Mouse (Mus musculus) limb, embryonic 14.5 days (tissue): Measurements from ENCODE around the gene Dusp10. TPM values are rescaled to one million over a fixed set of nuclear protein-coding genes. Genes with fewer than 3 reads are reported as not detected.

Source experiments
- ATAC-seq: fragments of 200-750 bp; cut with Nextera tagmentation; 2 replicates; pipeline ENCODE4 v1.8.0; 2017; ENCODE audit warnings: low read depth, moderate number of reproducible peaks, moderate TSS enrichment; ENCODE audit not compliant: low FRiP score
- DNase-seq: peaks from one replicate; pipeline ENCODE4 v3.0.0-alpha.2; 2015; ENCODE audit warnings: low spot score
- H3K27ac ChIP-seq: fragments of 300-500 bp; sonication (generic); replicated peaks from 2 replicates; pipeline ENCODE4 v1.5.1; 2014; ENCODE audit warnings: low read depth, mild to moderate bottlenecking, low read length, moderate library complexity, mixed read lengths
- H3K27me3 ChIP-seq: fragments of 300-500 bp; sonication (generic); 2 replicates; pipeline ENCODE4 v1.6.1; 2014; ENCODE audit warnings: low read length, mixed read lengths; ENCODE audit not compliant: control insufficient read depth, insufficient read depth
- H3K36me3 ChIP-seq: fragments of 300-500 bp; sonication (generic); 2 replicates; pipeline ENCODE4 v1.6.1; 2014; ENCODE audit warnings: mild to moderate bottlenecking, low read length, moderate library complexity, mixed read lengths; ENCODE audit not compliant: control insufficient read depth, insufficient read depth
- H3K4me1 ChIP-seq: fragments of 300-500 bp; sonication (generic); 2 replicates; pipeline ENCODE4 v1.6.1; 2014; ENCODE audit warnings: antibody characterized with exemption, low read length, mixed read lengths; ENCODE audit not compliant: control insufficient read depth, insufficient read depth
- H3K4me2 ChIP-seq: fragments of 300-500 bp; sonication (generic); replicated peaks from 2 replicates; pipeline ENCODE4 v1.6.1; 2014; ENCODE audit warnings: low read depth, mild to moderate bottlenecking, low read length, moderate library complexity; ENCODE audit not compliant: severe bottlenecking
- H3K4me3 ChIP-seq: fragments of 300-500 bp; sonication (generic); replicated peaks from 2 replicates; pipeline ENCODE4 v1.5.1; 2014; ENCODE audit warnings: low read length
- H3K9ac ChIP-seq: fragments of 300-500 bp; sonication (generic); 2 replicates; pipeline ENCODE4 v1.6.1; 2014; ENCODE audit warnings: mild to moderate bottlenecking, low read depth, low read length, moderate library complexity; ENCODE audit not compliant: severe bottlenecking
- H3K9me3 ChIP-seq: fragments of 300-500 bp; sonication (generic); 2 replicates; pipeline ENCODE4 v1.6.1; 2016; ENCODE audit warnings: low read length; ENCODE audit not compliant: control insufficient read depth
- POLR2A ChIP-seq: fragments of 200-500 bp; IDR thresholded peaks from 2 replicates; pipeline ENCODE4 v1.8.0; 2012; ENCODE audit warnings: inconsistent platforms, mild to moderate bottlenecking, moderate library complexity, borderline replicate concordance; ENCODE audit not compliant: insufficient read depth, insufficient read length; ENCODE audit errors: extremely low read depth
- WGBS: fragments of 180-500 bp; shearing (Covaris S2); extraction: QIAGEN DNeasy Blood & Tissue Kit; methylation state at CpG from one replicate; pipeline ENCODE4 v1.1.7; 2014; 5-methylcytosine and 5-hydroxymethylcytosine counted together
- polyA plus RNA-seq, 2 experiments: library from polyadenylated mRNA; depleted of rRNA in 1 of 2; stranded (reverse) in 1 of 2; unstranded in 1 of 2; fragments of >200 nt; fragmentation: Nextera tagmentation in 1 of 2; extraction: Ambion mirVana in 1 of 2; gene quantifications; 2 replicates each; pipeline versions ENCODE4 v1.2.1 to v1.2.3; 2012 to 2014

The Dusp10 gene
- polyA plus RNA-seq, 2 experiments = 16.7 to 22.1 TPM

DNA sequence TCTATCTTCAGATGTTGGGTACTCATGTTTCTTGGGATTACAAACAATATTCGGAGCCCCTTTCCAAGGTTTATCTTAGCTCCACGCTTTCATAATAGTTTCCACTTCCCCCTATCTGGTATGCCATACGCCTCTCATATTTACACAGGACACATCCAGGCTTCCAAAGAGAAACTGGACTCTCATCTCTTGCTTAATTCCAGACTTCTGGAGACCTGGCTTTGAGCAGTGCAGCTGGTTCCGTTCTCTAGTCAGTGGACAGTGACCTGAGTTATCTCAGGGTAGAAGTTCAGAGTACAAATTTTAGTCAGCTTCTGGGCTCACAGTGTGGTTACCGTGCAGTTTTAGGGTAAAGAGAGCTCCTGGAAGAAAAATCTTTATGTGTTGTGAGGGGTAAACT lies 87.3 kb downstream of the Dusp10 start:
- TF ChIP-seq POLR2A = no peak
- no peak overlapping the region for H3K9ac ChIP-seq
- no peak for ATAC-seq
- H3K4me3 ChIP-seq = no peak overlapping the region
- H3K4me1 ChIP-seq = no peaks in the 10 kb centered on the region
- DNase-seq = no peak
- no peak overlapping the region for H3K4me2 ChIP-seq
- H3K9me3 ChIP-seq = no peaks in the 10 kb centered on the region
- H3K36me3 ChIP-seq = no peaks in the 10 kb centered on the region
- WGBS = 89% methylated on average over 5 of the region's 5 CpGs
- no peaks in the 10 kb centered on the region for H3K27me3 ChIP-seq
- no peak overlapping the region for H3K27ac ChIP-seq

DNA sequence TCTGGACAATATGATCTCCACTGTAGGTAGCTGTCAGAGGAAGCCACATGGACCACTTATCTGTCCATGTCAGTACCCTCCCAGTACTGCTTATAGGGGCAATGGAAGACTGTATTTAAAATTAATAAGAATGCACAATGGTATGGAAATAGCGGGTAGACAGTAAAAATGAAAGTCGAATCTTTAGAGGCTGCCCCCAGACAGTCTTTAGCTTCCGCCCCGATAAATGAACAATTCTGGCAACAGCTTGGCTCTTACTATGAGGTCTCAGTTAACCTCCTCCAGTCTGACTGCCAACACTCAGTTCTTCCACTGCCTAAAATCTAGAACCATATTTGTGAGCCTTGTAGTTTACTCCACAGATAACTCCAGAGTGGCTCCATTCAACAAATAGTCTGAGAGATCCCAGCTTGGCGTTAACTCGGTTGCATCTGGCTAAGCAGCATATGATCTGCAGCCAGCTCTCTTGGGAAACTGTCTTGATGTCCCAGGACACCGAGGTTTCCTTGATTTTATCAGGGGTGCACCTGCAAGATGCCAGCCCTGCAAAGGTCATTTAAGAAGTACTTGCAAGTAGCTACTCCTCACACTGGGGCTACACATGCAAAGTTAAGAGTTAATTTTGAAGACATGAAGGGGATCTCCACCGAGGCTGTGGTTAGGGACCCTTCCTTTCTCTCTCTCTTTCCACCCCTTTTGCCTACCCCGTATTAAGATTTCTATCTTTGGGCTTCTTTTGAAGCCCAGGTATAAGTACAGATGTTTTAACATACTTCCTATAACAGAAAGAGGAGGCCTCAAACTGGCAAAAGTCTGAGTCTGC lies 88.0 kb downstream of the Dusp10 start:
- Histone ChIP-seq H3K9me3 (no peaks in the 10 kb centered on the region), H3K4me1 (no peaks in the 10 kb centered on the region), H3K27me3 (no peaks in the 10 kb centered on the region), H3K36me3 (no peaks in the 10 kb centered on the region), H3K27ac (no peak overlapping the region), H3K4me3 (no peak overlapping the region), H3K9ac (no peak overlapping the region), H3K4me2 (no peak overlapping the region)
- WGBS = 87% methylated on average over 9 of the region's 9 CpGs
- ATAC-seq = no peak
- no peak for TF ChIP-seq POLR2A
- no peak for DNase-seq

DNA sequence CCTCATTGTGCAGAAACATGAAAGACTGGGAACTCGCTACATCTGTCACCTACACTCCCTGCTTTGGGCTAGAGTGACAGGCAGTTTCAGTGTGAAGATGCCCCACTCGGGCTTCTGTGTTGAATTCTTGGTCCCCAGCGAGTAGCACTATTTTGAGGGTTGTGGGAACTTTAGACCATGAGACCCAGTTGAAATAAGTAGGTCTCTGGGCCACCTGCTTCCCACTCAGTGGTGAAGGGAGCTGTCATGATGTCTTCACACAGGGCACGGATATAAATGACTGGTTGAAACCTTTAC lies 88.6 kb downstream of the Dusp10 start:
- DNase-seq (no peak), ATAC-seq (no peak)
- H3K4me1 ChIP-seq = no peaks in the 10 kb centered on the region
- H3K27me3 ChIP-seq = no peaks in the 10 kb centered on the region
- no peak overlapping the region for H3K4me2 ChIP-seq
- H3K9me3 ChIP-seq = no peaks in the 10 kb centered on the region
- no peak overlapping the region for H3K4me3 ChIP-seq
- H3K27ac ChIP-seq = no peak overlapping the region
- whole genome bisulfite sequencing = 78% methylated on average over 4 of the region's 4 CpGs
- H3K36me3 ChIP-seq = no peaks in the 10 kb centered on the region
- no peak overlapping the region for H3K9ac ChIP-seq
- TF ChIP-seq POLR2A = no peak

- no peaks in the 10 kb centered on the region for H3K27me3 ChIP-seq
- H3K4me3 ChIP-seq = no peak overlapping the region
- no peak for TF ChIP-seq POLR2A
- DNase-seq (no peak), ATAC-seq (no peak)
- H3K9me3 ChIP-seq = no peaks in the 10 kb centered on the region
- H3K36me3 ChIP-seq = no peaks in the 10 kb centered on the region
- no peak overlapping the region for H3K27ac ChIP-seq
- H3K9ac ChIP-seq = no peak overlapping the region
- H3K4me1 ChIP-seq = no peaks in the 10 kb centered on the region
- WGBS = 60% methylated on average over 2 of the region's 2 CpGs
- no peak overlapping the region for H3K4me2 ChIP-seq
These were observed 93.7 kb downstream of the Dusp10 start for GRCm38 (mm10) chr1:184106832-184107231.

GRCm38 (mm10) chr1:184107448-184107847 lies 94.3 kb downstream of the Dusp10 start:
- H3K27ac ChIP-seq = no peak overlapping the region
- no peaks in the 10 kb centered on the region for H3K36me3 ChIP-seq
- H3K4me3 ChIP-seq = no peak overlapping the region
- no peaks in the 10 kb centered on the region for H3K4me1 ChIP-seq
- H3K9me3 ChIP-seq = no peaks in the 10 kb centered on the region
- 85% methylated on average over 4 of the region's 4 CpGs for WGBS
- no peaks in the 10 kb centered on the region for H3K27me3 ChIP-seq
- DNase-seq (no peak), ATAC-seq (no peak)
- no peak overlapping the region for H3K4me2 ChIP-seq
- H3K9ac ChIP-seq = no peak overlapping the region
- no peak for TF ChIP-seq POLR2A
